Mouse (Mus musculus) intestine, postnatal 0 days (tissue): Measurements from ENCODE around the gene Ubap2l. TPM values are rescaled to one million over a fixed set of nuclear protein-coding genes. Genes with fewer than 3 reads are reported as not detected.
A peak's percentile ranks its signal among the peaks of the same experiment; 100 is the strongest.

Experiments
- ATAC-seq: fragments of 200-750 bp; cut with Nextera tagmentation; 2 replicates; pipeline ENCODE4 v1.8.0; 2017; ENCODE audit warnings: mild to moderate bottlenecking, moderate TSS enrichment, moderate library complexity
- H3K27ac ChIP-seq: fragments of 300-500 bp; sonication (generic); 2 replicates; pipeline ENCODE4 v1.5.1; 2014; ENCODE audit warnings: mild to moderate bottlenecking, low read depth, low read length, moderate library complexity
- H3K27me3 ChIP-seq: fragments of 300-500 bp; sonication (generic); replicated peaks from 2 replicates; pipeline ENCODE4 v1.6.1; 2014; ENCODE audit warnings: low read length, mixed read lengths; ENCODE audit not compliant: control insufficient read depth, insufficient read depth
- H3K36me3 ChIP-seq: fragments of 300-500 bp; sonication (generic); 2 replicates; pipeline ENCODE4 v1.6.1; 2014; ENCODE audit warnings: mild to moderate bottlenecking, moderate library complexity; ENCODE audit not compliant: control insufficient read depth, insufficient read depth
- H3K4me1 ChIP-seq: fragments of 300-500 bp; sonication (generic); replicated peaks from 2 replicates; pipeline ENCODE4 v1.6.1; 2014; ENCODE audit warnings: antibody characterized with exemption, low read length, mixed read lengths; ENCODE audit not compliant: control insufficient read depth, insufficient read depth
- H3K4me2 ChIP-seq: fragments of 300-500 bp; sonication (generic); replicated peaks from 2 replicates; pipeline ENCODE4 v1.6.1; 2014; ENCODE audit warnings: low read depth, mild to moderate bottlenecking, moderate library complexity
- H3K4me3 ChIP-seq: fragments of 300-500 bp; sonication (generic); 2 replicates; pipeline ENCODE4 v1.5.1; 2014; ENCODE audit warnings: low read depth, low read length
- H3K9ac ChIP-seq: fragments of 300-500 bp; sonication (generic); 2 replicates; pipeline ENCODE4 v1.6.1; 2014; ENCODE audit warnings: mild to moderate bottlenecking, low read depth, low read length
- H3K9me3 ChIP-seq: fragments of 300-500 bp; sonication (generic); 2 replicates; pipeline ENCODE4 v1.6.1; 2016; ENCODE audit warnings: mixed run types; ENCODE audit not compliant: control insufficient read depth
- CTCF ChIP-seq: sonication (generic); IDR thresholded peaks from 2 replicates; pipeline ENCODE4 v1.5.1; 2016; ENCODE audit warnings: low read depth, mild to moderate bottlenecking, control low read depth, antibody characterized with exemption, moderate library complexity
- WGBS: fragments of 180-500 bp; shearing (Covaris S2); extraction: QIAGEN DNeasy Blood & Tissue Kit; methylation state at CpG from one replicate; pipeline ENCODE4 v1.1.7; 2014; 5-methylcytosine and 5-hydroxymethylcytosine counted together
- polyA plus RNA-seq: library from polyadenylated mRNA; unstranded; fragments of >200 nt; fragmentation: Nextera tagmentation; extraction: Ambion mirVana; gene quantifications from 2 replicates; pipeline ENCODE4 v1.2.1, GENCODE M21; 2015

Ubap2l gene
- polyA plus RNA-seq, 1 experiment from 2014 or later, result 112 TPM

- Histone ChIP-seq H3K27me3 (no peaks in the 10 kb centered on the region), H3K9ac (no peak overlapping the region), H3K36me3 (peaks cover 80% of the 10 kb centered on the region), H3K27ac (no peak overlapping the region), H3K4me3 (no peak overlapping the region), H3K4me1 (peaks cover 9% of the 10 kb centered on the region; the same call in 1 of the 2 replicates), H3K9me3 (no peaks in the 10 kb centered on the region), H3K4me2 (no peak overlapping the region)
- WGBS, result 90% methylated on average over 2 of the region's 2 CpGs
- no peak for TF ChIP-seq CTCF
- no peak for ATAC-seq
Observed at GRCm38 (mm10) chr3:90088617-90089016, 36.2 kb upstream of the Ubap2l start.

GRCm38 (mm10) chr3:90086068-90086467 is 33.6 kb upstream of the Ubap2l start:
- Histone ChIP-seq H3K9ac (no peak overlapping the region), H3K36me3 (peaks cover 55% of the 10 kb centered on the region), H3K4me2 (no peak overlapping the region), H3K9me3 (no peaks in the 10 kb centered on the region), H3K27me3 (no peaks in the 10 kb centered on the region), H3K4me1 (peaks cover 13% of the 10 kb centered on the region; the same call in 1 of the 2 replicates), H3K4me3 (no peak overlapping the region), H3K27ac (no peak overlapping the region; the same call in 1 of the 2 replicates)
- no peak for TF ChIP-seq CTCF
- 62% methylated on average over 5 of the region's 5 CpGs for WGBS
- ATAC-seq, result no peak

- Histone ChIP-seq H3K27me3 (no peaks in the 10 kb centered on the region), H3K4me1 (peaks cover 13% of the 10 kb centered on the region; the same call in 1 of the 2 replicates), H3K9me3 (no peaks in the 10 kb centered on the region), H3K4me2 (no peak overlapping the region), H3K36me3 (peaks cover 47% of the 10 kb centered on the region), H3K9ac (no peak overlapping the region), H3K27ac (no peak overlapping the region), H3K4me3 (no peak overlapping the region)
- TF ChIP-seq CTCF, result no peak
- no peak for ATAC-seq
- WGBS, result 59% methylated on average over 6 of the region's 6 CpGs
Observed at GRCm38 (mm10) chr3:90085281-90085680, 32.9 kb upstream of the Ubap2l start.

GRCm38 (mm10) chr3:90084790-90085189 is 32.4 kb upstream of the Ubap2l start:
- Histone ChIP-seq H3K27me3 (no peaks in the 10 kb centered on the region), H3K9me3 (no peaks in the 10 kb centered on the region), H3K4me2 (no peak overlapping the region), H3K4me1 (peaks cover 13% of the 10 kb centered on the region; the same call in 1 of the 2 replicates), H3K36me3 (peaks cover 42% of the 10 kb centered on the region), H3K4me3 (no peak overlapping the region), H3K27ac (no peak overlapping the region), H3K9ac (no peak overlapping the region)
- TF ChIP-seq CTCF, result no peak
- WGBS, result 40% methylated on average over 4 of the region's 4 CpGs
- ATAC-seq, result no peak

- Histone ChIP-seq H3K27ac (peak overlapping the region; percentile 80), H3K27me3 (no peaks in the 10 kb centered on the region), H3K9ac (peak overlapping the region; percentile 12; the same call in 1 of the 2 replicates), H3K4me3 (no peak overlapping the region), H3K4me1 (peaks cover 16% of the 10 kb centered on the region; the same call in 1 of the 2 replicates), H3K36me3 (peaks cover 32% of the 10 kb centered on the region), H3K4me2 (peak overlapping the region; percentile 72), H3K9me3 (no peaks in the 10 kb centered on the region)
- 0 out of 2 replicates have a peak, but pooled peaks have one; percentile 12 for TF ChIP-seq CTCF
- ATAC-seq, result no peak
- 18% methylated on average over 3 of the region's 3 CpGs for WGBS
Observed at GRCm38 (mm10) chr3:90083698-90084324, 31.4 kb upstream of the Ubap2l start.

GRCm38 (mm10) chr3:90083034-90083433 is 30.6 kb upstream of the Ubap2l start:
- ATAC-seq, result no peak
- Histone ChIP-seq H3K4me1 (peaks cover 17% of the 10 kb centered on the region; the same call in 1 of the 2 replicates), H3K36me3 (peaks cover 24% of the 10 kb centered on the region), H3K9me3 (no peaks in the 10 kb centered on the region), H3K9ac (peak overlapping the region; percentile 18; the same call in 1 of the 2 replicates), H3K27ac (peak overlapping the region; percentile 80), H3K4me2 (peak overlapping the region; percentile 72), H3K27me3 (no peaks in the 10 kb centered on the region), H3K4me3 (peak overlapping the region; percentile 21)
- TF ChIP-seq CTCF, result no peak
- 10% methylated on average over 5 of the region's 5 CpGs for WGBS
